Mouse (Mus musculus) heart, adult 2 months (tissue): ENCODE data around the gene Grap. TPM values are rescaled to one million over a fixed set of nuclear protein-coding genes. Genes with fewer than 3 reads are reported as not detected.

Experiments used
- DNase-seq, 2 experiments: peaks; one replicate each; pipeline ENCODE4 v3.0.0; 2021
- H3K27ac ChIP-seq: fragments of 200-600 bp; 2 replicates; pipeline ENCODE4 v1.8.1; 2022
- H3K27me3 ChIP-seq: fragments of 200-500 bp; 2 replicates; pipeline ENCODE4 v1.6.1; 2012; ENCODE audit warnings: mild to moderate bottlenecking, low read length, inconsistent platforms, mixed read lengths; ENCODE audit not compliant: control insufficient read depth, insufficient read depth
- H3K36me3 ChIP-seq: fragments of 200-500 bp; 2 replicates; pipeline ENCODE4 v1.6.1; 2012; ENCODE audit warnings: low read length, inconsistent platforms; ENCODE audit not compliant: control insufficient read depth, insufficient read depth
- H3K4me1 ChIP-seq: fragments of 200-500 bp; 2 replicates; pipeline ENCODE4 v1.6.1; 2011; ENCODE audit warnings: low read length; ENCODE audit not compliant: control insufficient read depth, insufficient read depth
- H3K4me3 ChIP-seq: fragments of 200-600 bp; 2 replicates; pipeline ENCODE4 v1.8.1; 2022
- H3K79me2 ChIP-seq: fragments of 200-500 bp; replicated peaks from 2 replicates; pipeline ENCODE4 v1.6.1; 2012; ENCODE audit warnings: mild to moderate bottlenecking, inconsistent platforms, low read length, moderate library complexity, mixed read lengths; ENCODE audit not compliant: control insufficient read depth, insufficient read depth
- H3K9ac ChIP-seq: fragments of 200-500 bp; 2 replicates; pipeline ENCODE4 v1.6.1; 2012; ENCODE audit warnings: low read depth, mild to moderate bottlenecking, control low read depth, inconsistent platforms, low read length, mixed read lengths
- CTCF ChIP-seq: fragments of 200-600 bp; IDR thresholded peaks from 2 replicates; pipeline ENCODE4 v1.8.1; 2022; ENCODE audit warnings: antibody characterized with exemption, mild to moderate bottlenecking, moderate library complexity
- EP300 ChIP-seq: fragments of 200-500 bp; IDR thresholded peaks from 2 replicates; pipeline ENCODE4 v1.6.1; 2011; ENCODE audit warnings: low read depth, low read length, control low read depth; ENCODE audit not compliant: insufficient read depth
- POLR2A ChIP-seq: fragments of 200-500 bp; IDR thresholded peaks from 2 replicates; pipeline ENCODE4 v1.6.1; 2011; ENCODE audit warnings: mild to moderate bottlenecking, low read depth, low read length, control low read depth; ENCODE audit not compliant: insufficient read depth
- WGBS: fragments of 180-500 bp; shearing (Covaris S2); methylation state at CpG from one replicate; pipeline ENCODE4 v1.1.7; 2018; 5-methylcytosine and 5-hydroxymethylcytosine counted together
- intact Hi-C: fragments of 180-260 bp; cut with DNase I; formaldehyde crosslinking; loops from one replicate; pipeline ENCODE4 v1.15.1; 2025
- polyA plus RNA-seq: library from polyadenylated mRNA; depleted of rRNA; stranded (reverse); fragments of >200 nt; gene quantifications from 2 replicates; pipeline ENCODE4 v1.2.3, GENCODE M21; 2012
- total RNA-seq, 2 experiments: library from RNA; stranded (reverse); gene quantifications; 2 replicates each; pipeline ENCODE4 v1.2.3; 2021

The Grap gene
- total and polyA plus RNA-seq, 3 experiments: 10.5 to 11.3 (median 10.6) TPM

- peak; percentile 47 to 58 for DNase-seq
- H3K36me3 ChIP-seq: no peaks in the 10 kb centered on the region
- no peaks in the 10 kb centered on the region for H3K79me2 ChIP-seq
- TF ChIP-seq EP300: peak; percentile 65; the same call in 1 of the 2 replicates
- peak; percentile 92 for TF ChIP-seq CTCF
- TF ChIP-seq POLR2A: no peak
- no peak overlapping the region for H3K4me3 ChIP-seq
- H3K27ac ChIP-seq: no peak overlapping the region
- no peaks in the 10 kb centered on the region for H3K4me1 ChIP-seq
- intact Hi-C loops: loop anchor here (1.0 kb wide), 1 partner anchor 48 kb away; no protein-coding TSS in a partner anchor
- WGBS: 44% methylated on average over 7 of the region's 7 CpGs
- H3K9ac ChIP-seq: no peak overlapping the region
- no peaks in the 10 kb centered on the region for H3K27me3 ChIP-seq
Observed at GRCm38 (mm10) chr11:61665991-61666799, 13.1 kb downstream of the Grap start.

- no peak overlapping the region for H3K4me3 ChIP-seq
- TF ChIP-seq POLR2A (no peak), EP300 (no peak), CTCF (no peak)
- no peaks in the 10 kb centered on the region for H3K27me3 ChIP-seq
- no peak overlapping the region for H3K27ac ChIP-seq
- no peaks in the 10 kb centered on the region for H3K4me1 ChIP-seq
- DNase-seq: no peak
- no peaks in the 10 kb centered on the region for H3K79me2 ChIP-seq
- 99% methylated on average over 5 of the region's 5 CpGs for WGBS
- no peaks in the 10 kb centered on the region for H3K36me3 ChIP-seq
- no peak overlapping the region for H3K9ac ChIP-seq
- intact Hi-C loops: no loop called here
Observed at GRCm38 (mm10) chr11:61667248-61667647, 14.2 kb downstream of the Grap start.

- H3K9ac ChIP-seq: no peak overlapping the region
- intact Hi-C loops: no loop called here
- TF ChIP-seq CTCF (no peak), EP300 (no peak), POLR2A (no peak)
- no peak for DNase-seq
- no peak overlapping the region for H3K4me3 ChIP-seq
- H3K27ac ChIP-seq: no peak overlapping the region
- no peaks in the 10 kb centered on the region for H3K36me3 ChIP-seq
- H3K79me2 ChIP-seq: no peaks in the 10 kb centered on the region
- WGBS: 73% methylated on average over 5 of the region's 5 CpGs
- no peaks in the 10 kb centered on the region for H3K4me1 ChIP-seq
- H3K27me3 ChIP-seq: no peaks in the 10 kb centered on the region
Observed at GRCm38 (mm10) chr11:61667782-61668181, 14.7 kb downstream of the Grap start.

- WGBS: 68% methylated on average over 14 of the region's 14 CpGs
- H3K27me3 ChIP-seq: no peaks in the 10 kb centered on the region
- no peak for DNase-seq
Observed at GRCm38 (mm10) chr11:61669492-61670490, 16.7 kb downstream of the Grap start.

GRCm38 (mm10) chr11:61671781-61672383, 18.8 kb downstream of the Grap start:
- no peak overlapping the region for H3K4me3 ChIP-seq
- no peak overlapping the region for H3K9ac ChIP-seq
- intact Hi-C loops: no loop called here
- H3K4me1 ChIP-seq: no peaks in the 10 kb centered on the region
- no peak for DNase-seq
- no peaks in the 10 kb centered on the region for H3K36me3 ChIP-seq
- H3K27me3 ChIP-seq: no peaks in the 10 kb centered on the region
- TF ChIP-seq EP300 (no peak), POLR2A (no peak), CTCF (no peak)
- no peaks in the 10 kb centered on the region for H3K79me2 ChIP-seq
- H3K27ac ChIP-seq: no peak overlapping the region
- 84% methylated on average over 19 of the region's 19 CpGs for WGBS

More at GRCm38 (mm10) chr11:61669492-61670490, 16.7 kb downstream of the Grap start:
- Histone ChIP-seq H3K79me2 (no peaks in the 10 kb centered on the region), H3K4me1 (no peaks in the 10 kb centered on the region), H3K9ac (no peak overlapping the region), H3K27ac (no peak overlapping the region), H3K4me3 (no peak overlapping the region), H3K36me3 (no peaks in the 10 kb centered on the region)
- no peak for TF ChIP-seq CTCF
- no peak for TF ChIP-seq EP300
- no peak for TF ChIP-seq POLR2A
- intact Hi-C loops: no loop called here
